Mouse (Mus musculus) small intestine, adult 2 months (tissue): ENCODE measurements at regions not wholly inside any gene's neighbourhood (a gene's known extent, or its start where the extent isn't known, plus 50 kb on each side); places are given as distances from the start of the nearest gene placed in this dataset.

Experiments
- H3K27ac ChIP-seq: fragments of 200-500 bp; 2 replicates; pipeline ENCODE4 v1.5.1; 2012; ENCODE audit warnings: low read depth, low read length, control low read depth, inconsistent platforms; ENCODE audit not compliant: insufficient read depth
- H3K27me3 ChIP-seq: fragments of 200-500 bp; 2 replicates; pipeline ENCODE4 v1.6.1; 2012; ENCODE audit warnings: mild to moderate bottlenecking, moderate library complexity, low read length, inconsistent platforms; ENCODE audit not compliant: control insufficient read depth, insufficient read depth
- H3K36me3 ChIP-seq: fragments of 200-500 bp; 2 replicates; pipeline ENCODE4 v1.6.1; 2012; ENCODE audit warnings: mild to moderate bottlenecking, low read length, control low read depth, inconsistent platforms; ENCODE audit not compliant: control insufficient read depth, insufficient read depth
- H3K4me1 ChIP-seq: fragments of 200-500 bp; 2 replicates; pipeline ENCODE4 v1.6.1; 2012; ENCODE audit warnings: low read length, inconsistent platforms, mixed read lengths; ENCODE audit not compliant: control insufficient read depth, insufficient read depth, insufficient read length
- H3K4me3 ChIP-seq: fragments of 200-500 bp; 2 replicates; pipeline ENCODE4 v1.5.1; 2012; ENCODE audit warnings: low read depth, mild to moderate bottlenecking, control low read depth, inconsistent platforms, low read length, moderate library complexity
- CTCF ChIP-seq: fragments of 200-500 bp; IDR thresholded peaks from 2 replicates; pipeline ENCODE4 v1.5.1; 2012; ENCODE audit warnings: low read depth, mild to moderate bottlenecking, control low read depth, inconsistent platforms, low read length, moderate library complexity, mixed read lengths; ENCODE audit not compliant: insufficient replicate concordance, insufficient read length; ENCODE audit errors: extremely low read depth
- POLR2A ChIP-seq: fragments of 200-500 bp; IDR thresholded peaks from 2 replicates; pipeline ENCODE4 v1.6.1; 2012; ENCODE audit warnings: low read depth, mild to moderate bottlenecking, control low read depth, inconsistent platforms, low read length, moderate library complexity
- WGBS: fragments of 180-500 bp; shearing (Covaris S2); methylation state at CpG from one replicate; pipeline ENCODE4 v1.1.7; 2018; 5-methylcytosine and 5-hydroxymethylcytosine counted together

DNA sequence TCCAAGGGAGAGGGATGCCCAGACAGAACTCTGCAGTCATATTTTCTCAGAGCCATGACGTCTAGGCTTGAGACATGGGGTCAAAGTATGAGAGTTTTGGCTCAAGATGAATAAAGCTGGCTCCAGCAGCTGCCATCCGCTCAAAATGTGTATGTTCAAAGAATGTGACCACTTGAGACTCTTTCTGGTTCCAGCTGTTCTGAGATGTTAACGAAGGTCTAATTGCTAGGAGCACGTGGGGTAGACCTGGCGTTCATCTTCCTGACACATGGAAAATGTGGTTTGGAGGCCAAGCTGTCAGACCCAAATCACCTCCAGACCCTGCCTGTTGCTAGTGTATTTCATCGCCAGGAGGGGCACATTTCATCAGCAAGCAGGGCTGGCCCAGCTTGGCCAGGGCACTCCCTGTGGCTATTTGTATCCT lies 58.9 kb upstream of the Ankrd1 start:
- H3K4me3 ChIP-seq, result no peak overlapping the region
- H3K36me3 ChIP-seq, result no peaks in the 10 kb centered on the region
- H3K27ac ChIP-seq, result no peak overlapping the region
- H3K4me1 ChIP-seq, result no peaks in the 10 kb centered on the region
- 65% methylated on average over 6 of the region's 6 CpGs for WGBS
- TF ChIP-seq CTCF (no peak), POLR2A (no peak)
- H3K27me3 ChIP-seq, result no peaks in the 10 kb centered on the region; the same call in 1 of the 2 replicates

GRCm38 (mm10) chr19:36180329-36180728 lies 60.4 kb upstream of the Ankrd1 start:
- 75% methylated on average over 7 of the region's 7 CpGs for WGBS
- H3K36me3 ChIP-seq, result no peaks in the 10 kb centered on the region
- TF ChIP-seq CTCF (no peak), POLR2A (no peak)
- no peak overlapping the region for H3K27ac ChIP-seq
- no peaks in the 10 kb centered on the region for H3K4me1 ChIP-seq
- H3K27me3 ChIP-seq, result no peaks in the 10 kb centered on the region
- no peak overlapping the region for H3K4me3 ChIP-seq

- no peaks in the 10 kb centered on the region for H3K27me3 ChIP-seq
- WGBS, result 36% methylated on average over 2 of the region's 2 CpGs
- H3K4me3 ChIP-seq, result no peak overlapping the region
- TF ChIP-seq CTCF (no peak), POLR2A (no peak)
- no peak overlapping the region for H3K27ac ChIP-seq
- no peaks in the 10 kb centered on the region for H3K4me1 ChIP-seq
- no peaks in the 10 kb centered on the region for H3K36me3 ChIP-seq
Measured at GRCm38 (mm10) chr19:36181535-36181934, 61.6 kb upstream of the Ankrd1 start.

DNA sequence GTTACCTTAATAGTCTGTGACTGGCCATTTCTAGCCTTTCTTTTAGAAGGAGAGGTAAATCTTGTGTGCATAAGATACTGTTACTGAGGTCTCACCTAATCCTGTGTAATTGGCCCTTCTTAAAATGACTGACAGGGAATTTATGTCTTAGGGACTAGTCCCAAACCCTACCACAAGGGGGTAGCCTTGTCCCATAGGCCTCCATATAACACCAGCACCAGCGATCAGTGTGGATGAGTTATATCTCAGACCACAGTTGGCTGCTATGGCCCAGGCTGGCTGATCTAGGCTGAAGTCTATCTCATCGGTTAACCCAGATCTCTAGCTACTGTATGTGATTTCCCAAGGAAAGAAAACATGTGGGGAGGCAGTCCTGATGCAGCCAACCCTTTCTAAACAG lies 63.2 kb upstream of the Ankrd1 start:
- H3K4me1 ChIP-seq, result no peaks in the 10 kb centered on the region
- H3K27ac ChIP-seq, result no peak overlapping the region
- H3K36me3 ChIP-seq, result no peaks in the 10 kb centered on the region
- 14% methylated on average over 2 of the region's 2 CpGs for WGBS
- H3K4me3 ChIP-seq, result no peak overlapping the region
- no peak for TF ChIP-seq POLR2A
- TF ChIP-seq CTCF, result peak; percentile 47; the same call in 1 of the 2 replicates
- H3K27me3 ChIP-seq, result no peaks in the 10 kb centered on the region

DNA sequence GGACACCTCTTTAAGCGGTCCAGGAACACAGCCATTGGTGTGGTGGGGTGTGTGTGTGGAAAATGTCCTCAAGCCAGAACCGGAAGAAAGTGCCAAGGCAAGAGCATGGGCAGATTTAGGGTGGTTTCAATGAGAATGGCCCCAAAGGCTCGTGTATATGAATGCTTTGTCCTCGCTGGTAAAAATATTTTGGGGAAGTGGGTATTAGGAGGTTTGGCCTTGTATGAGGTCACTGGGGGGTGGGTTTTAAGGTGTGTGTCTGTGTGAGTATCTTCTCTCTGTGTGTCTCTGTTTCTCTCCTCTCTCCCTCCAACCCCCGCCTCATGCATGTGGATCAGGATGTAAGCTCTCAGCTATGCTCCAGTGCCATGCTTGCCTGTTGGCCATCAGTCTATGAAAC lies 69.8 kb upstream of the Ankrd1 start:
- no peak overlapping the region for H3K4me3 ChIP-seq
- H3K27me3 ChIP-seq, result no peaks in the 10 kb centered on the region
- H3K27ac ChIP-seq, result no peak overlapping the region
- no peaks in the 10 kb centered on the region for H3K36me3 ChIP-seq
- peaks cover 2% of the 10 kb centered on the region; the same call in 1 of the 2 replicates for H3K4me1 ChIP-seq
- 80% methylated on average over 5 of the region's 5 CpGs for WGBS
- TF ChIP-seq CTCF (no peak), POLR2A (no peak)

- 77% methylated on average over 7 of the region's 7 CpGs for WGBS
- H3K4me1 ChIP-seq, result peaks cover 2% of the 10 kb centered on the region; the same call in 1 of the 2 replicates
- no peaks in the 10 kb centered on the region for H3K27me3 ChIP-seq
- H3K27ac ChIP-seq, result no peak overlapping the region
- TF ChIP-seq POLR2A, result no peak
- no peak for TF ChIP-seq CTCF
- no peak overlapping the region for H3K4me3 ChIP-seq
- H3K36me3 ChIP-seq, result no peaks in the 10 kb centered on the region
Measured at GRCm38 (mm10) chr19:36191641-36192040, 71.7 kb upstream of the Ankrd1 start.

GRCm38 (mm10) chr19:36204269-36204668 lies 84.4 kb upstream of the Ankrd1 start:
- no peaks in the 10 kb centered on the region for H3K36me3 ChIP-seq
- 87% methylated on average over 2 of the region's 2 CpGs for WGBS
- H3K4me3 ChIP-seq, result no peak overlapping the region
- H3K4me1 ChIP-seq, result no peaks in the 10 kb centered on the region
- H3K27me3 ChIP-seq, result no peaks in the 10 kb centered on the region
- TF ChIP-seq POLR2A (no peak), CTCF (no peak)
- no peak overlapping the region for H3K27ac ChIP-seq

- no peak overlapping the region for H3K27ac ChIP-seq
- WGBS, result 92% methylated on average over 8 of the region's 8 CpGs
- TF ChIP-seq CTCF (no peak), POLR2A (no peak)
- H3K4me1 ChIP-seq, result no peaks in the 10 kb centered on the region
- no peak overlapping the region for H3K4me3 ChIP-seq
- no peaks in the 10 kb centered on the region for H3K36me3 ChIP-seq
- no peaks in the 10 kb centered on the region for H3K27me3 ChIP-seq
Measured at GRCm38 (mm10) chr19:36204965-36205718, 85.2 kb upstream of the Ankrd1 start.
